Mouse (Mus musculus): ENCODE data around the gene Tpx2.

Gene Tpx2

DNA sequence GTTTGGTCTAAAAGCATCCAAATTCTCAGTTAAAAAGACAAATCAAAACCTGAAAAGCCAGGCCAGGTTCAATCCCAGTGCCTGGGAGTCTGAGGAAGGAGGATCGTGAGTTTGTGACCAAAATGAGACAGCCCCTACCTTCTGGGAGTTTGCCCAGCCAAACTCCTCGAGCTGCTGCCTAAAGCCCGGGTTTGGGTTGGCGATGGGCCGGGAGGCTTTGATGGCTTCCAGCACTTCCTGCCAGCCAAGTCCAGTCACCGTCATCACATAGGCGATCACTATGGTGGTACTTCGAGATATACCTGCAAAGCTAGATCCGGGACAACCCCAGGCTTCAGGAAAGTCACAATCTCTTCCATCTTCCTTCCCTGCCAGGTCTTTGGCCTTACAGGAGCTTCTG lies 96.2 kb downstream of the Tpx2 start:
- no peak for DNase-seq (ENCODE audit: low spot score)
